Mouse (Mus musculus) forelimb bud, embryonic 11.5 days (tissue): Measurements from ENCODE around the gene Arvcf.

ENCODE experiments used
- DNase-seq: peaks from one replicate; pipeline ENCODE4 v3.0.0-alpha.2; 2012; ENCODE audit warnings: low read depth, low spot score

Arvcf gene

GRCm38 (mm10) chr16:18387704-18388582 lies 40.0 kb downstream of the Arvcf start:
- DNase-seq: no peak

DNA sequence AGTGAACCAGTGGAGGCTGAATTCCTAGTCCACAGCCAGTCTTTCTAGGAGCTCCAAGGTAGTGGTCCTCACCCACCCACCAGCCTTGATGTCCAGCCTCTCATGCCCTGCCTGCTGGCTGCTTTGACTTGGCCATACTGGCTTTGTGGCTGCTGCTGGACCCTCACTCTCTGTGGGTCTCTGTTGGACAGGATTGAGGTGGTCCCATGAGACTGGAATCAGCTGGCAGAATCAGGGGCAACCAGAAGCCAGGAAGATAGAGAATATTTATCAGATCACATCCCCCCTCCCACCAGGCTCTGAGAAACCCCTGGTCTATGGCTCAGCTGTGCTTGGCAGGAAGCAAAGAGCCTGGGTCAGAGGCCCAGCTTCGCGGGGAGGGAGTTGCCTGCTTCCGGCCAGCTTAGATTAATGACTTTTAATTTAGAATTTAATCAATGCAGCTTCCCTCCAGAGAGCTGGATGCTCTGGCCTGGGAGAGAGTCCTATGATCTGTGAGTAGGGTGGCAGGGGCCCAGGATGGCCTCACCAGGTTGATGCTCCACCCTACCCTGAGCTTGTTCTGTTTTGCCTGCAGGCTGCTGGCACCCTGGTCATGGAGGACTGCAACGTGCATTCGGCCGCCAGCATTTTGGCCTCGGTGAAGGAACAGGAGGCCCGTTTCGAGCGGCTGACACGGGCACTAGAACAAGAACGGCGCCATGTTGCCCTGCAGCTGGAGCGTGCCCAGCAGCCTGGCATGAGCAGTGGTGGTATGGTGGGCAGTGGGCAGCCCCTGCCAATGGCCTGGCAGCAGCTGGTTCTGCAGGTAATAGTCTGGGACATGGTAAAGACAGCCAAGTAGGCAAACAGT lies 40.8 kb downstream of the Arvcf start:
- DNase-seq: no peak

- no peak for DNase-seq
Observed at GRCm38 (mm10) chr16:18390399-18390798, 42.4 kb downstream of the Arvcf start.

GRCm38 (mm10) chr16:18391127-18391526 lies 43.1 kb downstream of the Arvcf start:
- DNase-seq: no peak

DNA sequence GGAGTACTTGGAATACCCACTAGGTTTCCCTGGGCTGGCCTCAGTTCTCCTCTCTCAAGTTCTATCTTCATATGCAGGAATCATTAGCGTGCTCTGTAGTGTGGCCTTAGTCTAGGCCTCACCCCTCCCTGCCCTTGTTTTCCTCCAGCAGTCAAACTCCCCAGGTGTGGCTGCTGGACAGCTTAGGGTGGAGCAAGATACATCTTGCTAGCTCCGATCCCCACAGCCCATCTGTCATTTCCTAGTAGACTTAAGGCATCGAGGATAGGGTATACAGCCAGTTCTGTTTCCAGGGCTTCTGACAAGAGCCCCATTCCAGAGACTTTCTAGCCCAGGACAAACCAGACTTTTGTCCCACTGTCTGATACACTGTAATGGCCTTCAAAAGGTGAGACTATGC lies 43.7 kb downstream of the Arvcf start:
- DNase-seq: no peak

DNA sequence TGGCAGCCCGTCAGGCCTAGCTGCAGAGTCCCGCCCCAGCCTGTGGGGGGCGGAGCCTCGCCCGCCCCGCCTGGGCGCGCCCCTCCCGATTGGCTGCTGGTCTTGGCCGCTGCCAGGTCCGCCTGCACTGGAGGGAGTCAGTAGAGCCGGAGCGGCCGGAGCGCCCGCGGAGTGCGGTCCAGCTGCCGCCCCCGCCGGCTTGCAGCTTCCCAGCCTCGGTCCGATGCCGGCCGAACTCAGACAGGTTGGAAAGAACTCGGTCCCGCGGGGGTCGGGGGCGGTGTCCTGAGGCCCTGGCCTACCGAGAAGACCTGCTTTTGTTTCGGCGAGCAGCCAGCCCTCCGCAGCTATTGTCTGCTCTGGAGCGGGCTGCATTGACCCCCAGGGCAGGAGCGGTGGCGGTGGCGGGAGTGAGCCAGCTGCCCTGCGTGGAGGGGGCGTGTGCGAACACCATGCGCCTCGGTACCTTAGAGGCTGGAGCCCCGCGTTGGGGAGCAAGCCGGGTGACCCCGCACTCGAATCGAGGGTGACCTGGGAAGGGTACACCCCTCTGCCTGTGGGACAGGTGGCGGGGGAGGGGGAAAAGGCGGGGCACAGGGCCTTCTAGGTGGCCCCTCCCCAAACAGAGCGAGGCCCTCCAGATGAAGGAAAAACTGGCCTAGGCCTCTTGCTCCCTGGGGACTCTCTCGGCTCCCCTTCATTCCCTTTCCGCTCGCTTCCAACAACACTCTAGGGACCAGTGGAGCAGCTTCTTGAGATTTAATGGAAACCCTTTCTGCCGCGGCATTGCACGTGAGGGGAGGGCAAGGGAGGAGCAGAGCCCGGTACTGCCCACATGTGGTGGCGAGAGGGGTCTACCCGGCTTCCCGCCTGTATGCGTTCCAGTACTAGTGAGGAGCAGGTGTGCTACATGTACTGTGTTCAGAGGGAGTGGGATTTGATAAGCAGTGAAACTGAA lies 44.8 kb downstream of the Arvcf start:
- DNase-seq: peak; percentile 83

GRCm38 (mm10) chr16:18393595-18393994 lies 45.6 kb downstream of the Arvcf start:
- no peak for DNase-seq

GRCm38 (mm10) chr16:18394056-18394455 lies 46.1 kb downstream of the Arvcf start:
- DNase-seq: no peak

DNA sequence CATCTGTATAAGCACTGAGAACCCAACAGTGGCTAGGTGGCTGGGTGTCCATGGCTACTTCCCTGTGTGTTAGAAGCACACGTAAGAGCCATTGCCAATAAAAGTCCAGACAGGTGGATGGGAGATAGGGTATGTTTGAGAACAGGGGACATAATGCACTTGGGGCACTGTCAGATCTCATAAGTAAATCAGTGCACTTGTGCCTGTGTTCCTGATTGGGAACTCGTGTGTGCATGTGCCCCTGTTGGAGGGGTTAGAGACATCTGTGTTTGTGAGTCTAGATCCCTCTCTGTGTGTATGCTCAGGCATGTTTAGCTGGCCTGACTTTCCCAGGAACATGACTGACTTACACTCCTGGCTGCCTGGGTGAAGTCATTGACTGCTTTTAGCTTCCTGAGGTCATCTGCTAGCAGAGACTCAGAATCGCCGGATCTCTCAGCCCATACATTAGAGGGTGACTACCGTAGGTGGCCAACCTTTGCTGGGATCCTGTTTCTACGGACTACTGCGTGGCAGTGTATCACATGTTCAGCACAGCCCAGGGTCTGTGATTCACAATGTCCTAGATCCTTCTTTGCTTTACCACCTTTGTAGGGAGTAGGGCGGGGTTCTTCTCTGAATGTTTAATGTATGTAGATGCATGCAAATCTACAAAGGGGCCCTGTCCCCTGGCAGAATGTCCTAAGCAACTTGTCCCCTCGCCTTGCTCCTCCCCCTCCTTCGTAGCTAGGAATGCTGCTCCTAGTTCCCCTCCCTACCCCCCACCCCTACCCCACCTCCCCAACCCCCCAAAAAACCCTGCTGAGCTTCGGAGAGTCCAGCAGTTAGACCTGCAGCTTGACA lies 47.0 kb downstream of the Arvcf start:
- peak; percentile 31 for DNase-seq

DNA sequence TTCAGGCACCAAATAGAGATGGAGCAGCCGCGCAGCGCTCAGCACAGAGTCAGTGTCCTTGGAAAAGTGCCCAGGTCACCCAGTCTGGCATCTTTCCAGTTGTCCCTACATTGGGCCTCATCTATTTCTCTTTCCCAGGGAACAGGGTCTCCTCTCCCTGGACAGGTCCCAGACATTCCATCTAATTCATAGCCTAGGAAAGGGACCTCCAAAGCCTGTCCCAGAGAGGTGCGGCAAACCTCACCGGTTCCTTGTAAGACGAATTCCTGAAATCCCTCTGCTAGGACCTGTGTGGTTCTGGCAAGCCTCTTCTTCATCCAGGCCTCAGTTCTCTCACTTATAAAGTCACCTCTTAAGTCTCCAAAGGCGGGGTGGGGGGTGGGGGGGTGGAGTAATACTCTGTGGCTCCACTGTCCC lies 47.6 kb downstream of the Arvcf start:
- DNase-seq: no peak

- no peak for DNase-seq
Observed at GRCm38 (mm10) chr16:18396201-18396600, 48.2 kb downstream of the Arvcf start.

GRCm38 (mm10) chr16:18396791-18397621 lies 49.0 kb downstream of the Arvcf start:
- no peak for DNase-seq

GRCm38 (mm10) chr16:18400028-18400427 lies 52.0 kb downstream of the Arvcf start:
- DNase-seq: no peak

DNA sequence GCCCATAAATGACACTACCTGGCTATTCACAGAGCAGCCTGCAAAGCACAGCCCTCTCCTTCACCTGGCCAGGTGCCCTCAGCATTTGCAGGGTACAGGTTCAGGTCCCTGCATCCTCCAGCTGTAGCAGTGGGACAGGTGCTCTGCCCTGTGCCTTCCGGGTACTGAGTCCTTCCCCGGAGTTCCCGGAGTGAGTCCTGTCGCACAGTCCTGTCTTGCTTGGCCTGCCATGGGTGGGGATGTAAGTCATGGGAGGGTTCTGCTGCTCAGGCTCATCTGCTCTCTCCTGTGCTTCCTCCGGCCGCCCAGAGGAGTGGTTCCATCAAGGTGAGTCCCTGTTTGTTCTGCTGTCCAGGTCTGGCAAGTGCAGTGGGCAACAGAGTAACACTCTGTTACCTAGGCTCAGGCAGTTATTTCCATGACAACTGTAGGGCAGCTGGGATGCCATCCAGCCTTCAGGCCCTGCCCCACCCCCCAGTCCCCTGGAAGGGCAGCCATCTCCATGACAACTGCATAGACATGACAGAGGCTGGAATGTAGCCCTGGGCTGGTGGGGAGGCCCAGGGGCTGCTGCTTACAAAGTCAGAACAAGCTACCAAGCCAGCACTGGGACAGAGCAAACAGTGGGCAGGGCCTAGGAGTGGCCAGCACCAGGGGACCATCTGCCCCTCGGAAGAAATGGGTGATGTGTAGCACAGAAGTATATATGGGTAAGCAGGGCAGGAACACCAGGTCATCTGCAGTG lies 52.7 kb downstream of the Arvcf start:
- peak; percentile 51 for DNase-seq

DNA sequence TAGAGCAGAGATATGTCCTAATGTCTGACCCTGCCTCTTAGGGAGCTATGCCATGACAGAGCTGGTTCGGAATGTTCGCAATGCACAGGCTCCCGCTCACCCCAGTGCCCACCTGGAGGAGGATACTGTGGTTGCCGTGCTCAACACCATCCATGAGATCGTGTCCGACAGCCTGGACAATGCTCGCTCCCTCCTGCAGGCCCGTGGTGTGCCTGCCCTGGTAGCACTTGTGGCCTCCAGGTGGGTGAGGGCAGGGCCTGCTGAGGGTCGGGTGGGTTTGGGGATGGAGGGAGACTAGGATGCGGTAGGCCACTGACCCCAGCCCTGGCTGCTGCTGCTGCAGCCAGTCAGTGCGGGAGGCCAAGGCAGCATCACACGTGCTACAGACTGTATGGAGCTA lies 55.3 kb downstream of the Arvcf start:
- no peak for DNase-seq

- no peak for DNase-seq
Observed at GRCm38 (mm10) chr16:18405091-18405854, 57.3 kb downstream of the Arvcf start.

DNA sequence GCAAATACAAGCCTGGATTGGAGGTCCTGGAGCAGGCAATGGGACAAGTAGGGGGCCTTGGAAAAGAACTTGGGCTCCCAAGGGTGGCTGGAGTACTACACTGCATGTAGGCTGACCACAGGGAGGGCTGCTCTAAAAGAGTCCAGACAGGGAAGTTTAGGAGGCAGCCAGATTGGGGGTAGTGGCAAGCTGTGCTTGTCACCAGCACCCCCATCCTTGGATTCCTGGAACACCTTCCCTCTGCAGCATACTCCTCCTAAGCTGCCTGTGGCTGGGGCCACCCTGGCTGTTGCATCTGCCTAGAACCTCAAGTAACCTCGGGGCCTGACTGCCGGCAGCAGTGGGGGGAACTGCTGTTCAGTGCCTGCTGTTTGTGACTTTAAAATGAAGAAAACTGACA lies 57.9 kb downstream of the Arvcf start:
- DNase-seq: no peak

DNA sequence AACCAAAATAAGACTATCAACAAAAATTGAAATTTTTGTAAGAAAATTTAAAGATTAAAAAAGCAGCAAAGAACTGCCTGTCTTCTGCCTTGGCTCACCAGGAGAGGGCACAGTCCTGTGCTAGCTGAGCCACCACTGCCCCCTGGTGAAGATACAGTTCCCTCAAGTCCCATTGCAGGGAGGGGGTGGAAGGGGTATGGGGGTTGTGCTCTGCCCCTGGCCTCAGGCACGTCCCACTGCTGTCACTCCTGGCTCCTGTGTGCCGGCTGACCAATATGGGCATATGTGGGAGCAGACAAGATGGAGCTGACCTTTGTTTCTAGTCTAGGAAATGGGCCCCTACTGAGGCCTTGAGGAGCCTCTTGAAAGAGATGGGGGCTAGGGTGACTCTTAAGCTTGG lies 58.3 kb downstream of the Arvcf start:
- DNase-seq: no peak
